Mouse (Mus musculus): Measurements from ENCODE around the gene Pex6.
"Not testable (repeated sequence)": the region's sequence is repeated elsewhere in the genome, so short reads cannot be mapped to it uniquely, and the experiment has no call there.

DNA sequence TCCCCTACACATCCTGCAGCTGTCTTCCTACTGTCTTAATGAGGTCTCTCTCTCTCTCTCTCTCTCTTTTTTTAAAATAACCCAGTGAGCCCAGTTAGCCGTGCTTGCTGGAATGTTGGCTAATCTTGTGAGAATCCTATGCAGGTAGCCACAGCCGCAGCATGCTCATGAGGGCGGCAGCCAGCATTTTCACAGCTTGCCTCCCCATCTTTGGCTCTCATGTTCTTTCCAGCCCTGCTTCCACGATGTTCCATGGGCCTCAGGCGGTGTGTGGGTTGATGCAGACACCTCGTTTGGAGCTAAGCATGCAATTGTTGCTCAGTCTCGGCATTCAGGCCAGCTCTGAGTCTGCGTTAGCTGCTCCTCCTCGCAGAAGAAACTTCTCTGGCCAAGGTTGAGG, 53.7 kb downstream of the Pex6 start:
- not testable (repeated sequence) for TF ChIP-seq CTCF (IDR thresholded peaks at IDR 0.05; ENCODE audit: control insufficient read depth, insufficient read depth, insufficient replicate concordance, low read depth, low read length); POLR2A (IDR thresholded peaks at IDR 0.05; ENCODE audit: control insufficient read depth, low read depth, low read length)
